Mouse (Mus musculus) heart, embryonic 15.5 days (tissue): ENCODE results near the gene Cacna1c. TPM values are rescaled to one million over a fixed set of nuclear protein-coding genes. Genes with fewer than 3 reads are reported as not detected.
A peak's percentile ranks its signal among the peaks of the same experiment; 100 is the strongest.

ENCODE experiments used
- ATAC-seq: fragments of 200-750 bp; cut with Nextera tagmentation; replicated peaks from 2 replicates; pipeline ENCODE4 v1.8.0; 2017; ENCODE audit warnings: low read depth, moderate TSS enrichment; ENCODE audit not compliant: insufficient number of reproducible peaks, insufficient read depth, low FRiP score
- H3K27ac ChIP-seq: fragments of 300-500 bp; sonication (generic); 2 replicates; pipeline ENCODE4 v1.5.1; 2015; ENCODE audit warnings: mild to moderate bottlenecking, inconsistent platforms
- H3K27me3 ChIP-seq: fragments of 300-500 bp; sonication (generic); 2 replicates; pipeline ENCODE4 v1.6.1; 2015; ENCODE audit warnings: inconsistent platforms
- H3K36me3 ChIP-seq: fragments of 300-500 bp; sonication (generic); 2 replicates; pipeline ENCODE4 v1.6.1; 2015; ENCODE audit warnings: mild to moderate bottlenecking, inconsistent platforms
- H3K4me1 ChIP-seq: fragments of 300-500 bp; sonication (generic); replicated peaks from 2 replicates; pipeline ENCODE4 v1.6.1; 2015; ENCODE audit warnings: inconsistent platforms
- H3K4me2 ChIP-seq: fragments of 300-500 bp; sonication (generic); 2 replicates; pipeline ENCODE4 v1.6.1; 2015; ENCODE audit warnings: inconsistent platforms, mild to moderate bottlenecking, moderate library complexity
- H3K4me3 ChIP-seq: fragments of 300-500 bp; sonication (generic); 2 replicates; pipeline ENCODE4 v1.5.1; 2015; ENCODE audit warnings: mild to moderate bottlenecking, inconsistent platforms
- H3K9ac ChIP-seq: fragments of 300-500 bp; sonication (generic); 2 replicates; pipeline ENCODE4 v1.6.1; 2015; ENCODE audit warnings: mild to moderate bottlenecking, inconsistent platforms
- H3K9me3 ChIP-seq: fragments of 300-500 bp; sonication (generic); replicated peaks from 2 replicates; pipeline ENCODE4 v1.6.1; 2016; ENCODE audit warnings: inconsistent platforms
- WGBS: fragments of 180-500 bp; shearing (Covaris S2); methylation state at CpG from one replicate; pipeline ENCODE4 v1.1.7; 2015; ENCODE audit warnings: mixed read lengths; 5-methylcytosine and 5-hydroxymethylcytosine counted together
- polyA plus RNA-seq: library from polyadenylated mRNA; unstranded; fragments of >200 nt; fragmentation: Nextera tagmentation; extraction: Ambion mirVana; gene quantifications from 2 replicates; pipeline ENCODE4 v1.2.1, GENCODE M21; 2015

The Cacna1c gene
- polyA plus RNA-seq, 1 experiment from 2014 or later: 65.3 TPM

DNA sequence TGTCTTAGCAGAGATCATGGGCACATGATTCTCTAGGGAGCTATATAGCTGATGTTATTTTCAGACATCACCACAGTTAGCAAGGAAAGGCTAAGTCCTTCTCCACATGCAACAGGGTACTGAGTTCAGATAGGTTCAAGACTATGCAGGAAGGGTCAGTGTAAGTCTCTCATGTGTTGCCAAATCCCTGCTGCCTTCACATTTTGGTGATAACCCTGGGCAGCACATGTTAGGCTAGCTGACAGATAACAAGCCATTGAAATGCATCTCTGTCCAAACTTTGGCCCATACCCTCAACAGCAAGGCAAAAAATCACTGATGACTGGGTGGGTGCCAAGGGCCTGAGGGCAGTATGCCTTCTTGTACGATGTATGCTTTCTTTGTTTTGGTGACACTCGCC, 161.3 kb downstream of the Cacna1c start:
- Histone ChIP-seq H3K27ac (no peak overlapping the region), H3K9ac (no peak overlapping the region), H3K27me3 (no peaks in the 10 kb centered on the region), H3K36me3 (0 out of 2 replicates have a peak, but pooled peaks cover 4% of the 10 kb centered on the region), H3K4me3 (no peak overlapping the region), H3K4me2 (no peak overlapping the region), H3K9me3 (no peaks in the 10 kb centered on the region), H3K4me1 (peaks cover 36% of the 10 kb centered on the region)
- ATAC-seq: no peak
- WGBS: 66% methylated on average over 2 of the region's 2 CpGs

GRCm38 (mm10) chr6:119027880-119028279, 168.3 kb downstream of the Cacna1c start:
- WGBS: 71% methylated on average over 6 of the region's 6 CpGs
- Histone ChIP-seq H3K4me3 (no peak overlapping the region), H3K27me3 (no peaks in the 10 kb centered on the region), H3K4me1 (peaks cover 31% of the 10 kb centered on the region), H3K36me3 (no peaks in the 10 kb centered on the region), H3K9me3 (no peaks in the 10 kb centered on the region), H3K4me2 (no peak overlapping the region), H3K9ac (no peak overlapping the region), H3K27ac (no peak overlapping the region)
- ATAC-seq: no peak

- Histone ChIP-seq H3K27ac (no peak overlapping the region), H3K9me3 (no peaks in the 10 kb centered on the region), H3K4me3 (no peak overlapping the region), H3K9ac (no peak overlapping the region), H3K4me1 (peaks cover 65% of the 10 kb centered on the region), H3K36me3 (no peaks in the 10 kb centered on the region), H3K4me2 (no peak overlapping the region), H3K27me3 (no peaks in the 10 kb centered on the region)
- ATAC-seq: no peak
- 40% methylated on average over 2 of the region's 2 CpGs for WGBS
Observed at GRCm38 (mm10) chr6:119022850-119023249, 173.4 kb downstream of the Cacna1c start.

DNA sequence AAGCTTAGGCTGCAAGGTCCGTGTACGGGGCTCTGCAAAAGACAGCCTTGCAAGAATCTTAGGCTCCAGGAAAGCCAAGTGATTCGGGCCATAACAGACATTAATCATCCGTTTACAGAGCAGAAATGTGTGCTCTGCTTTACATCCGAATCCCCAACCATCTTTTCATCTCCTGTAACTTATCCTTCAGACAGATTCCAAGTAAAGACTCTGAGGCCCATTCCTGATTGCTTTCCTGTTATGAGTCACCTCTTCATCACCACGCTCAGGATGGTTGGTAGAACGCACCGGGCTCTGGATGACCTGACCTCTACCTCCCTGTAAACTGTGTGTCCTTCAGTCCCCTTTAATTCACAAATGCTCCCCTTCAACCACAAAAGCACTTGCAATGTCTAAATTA, 175.0 kb downstream of the Cacna1c start:
- no peaks in the 10 kb centered on the region for H3K9me3 ChIP-seq
- H3K4me2 ChIP-seq: no peak overlapping the region
- H3K36me3 ChIP-seq: no peaks in the 10 kb centered on the region
- H3K27ac ChIP-seq: 0 out of 2 replicates have a peak overlapping the region, but pooled peaks have one; percentile 16
- H3K27me3 ChIP-seq: no peaks in the 10 kb centered on the region
- no peak for ATAC-seq
- H3K4me3 ChIP-seq: no peak overlapping the region
- H3K9ac ChIP-seq: no peak overlapping the region
- H3K4me1 ChIP-seq: peaks cover 63% of the 10 kb centered on the region
- WGBS: 50% methylated on average over 8 of the region's 8 CpGs

GRCm38 (mm10) chr6:119018956-119019355, 177.3 kb downstream of the Cacna1c start:
- 75% methylated on average over 6 of the region's 6 CpGs for WGBS
- no peaks in the 10 kb centered on the region for H3K27me3 ChIP-seq
- H3K4me3 ChIP-seq: no peak overlapping the region
- H3K4me2 ChIP-seq: no peak overlapping the region
- no peak overlapping the region for H3K9ac ChIP-seq
- peaks cover 52% of the 10 kb centered on the region for H3K4me1 ChIP-seq
- no peak for ATAC-seq
- no peaks in the 10 kb centered on the region for H3K36me3 ChIP-seq
- H3K27ac ChIP-seq: 0 out of 2 replicates have a peak overlapping the region, but pooled peaks have one; percentile 7
- no peaks in the 10 kb centered on the region for H3K9me3 ChIP-seq

- H3K27me3 ChIP-seq: no peaks in the 10 kb centered on the region
- no peaks in the 10 kb centered on the region for H3K36me3 ChIP-seq
- no peak overlapping the region for H3K4me3 ChIP-seq
- H3K4me2 ChIP-seq: no peak overlapping the region
- H3K27ac ChIP-seq: 0 out of 2 replicates have a peak overlapping the region, but pooled peaks have one; percentile 7
- no peak for ATAC-seq
- peaks cover 59% of the 10 kb centered on the region for H3K4me1 ChIP-seq
- 59% methylated on average over 2 of the region's 2 CpGs for WGBS
- H3K9me3 ChIP-seq: no peaks in the 10 kb centered on the region
- H3K9ac ChIP-seq: no peak overlapping the region
Observed at GRCm38 (mm10) chr6:119018256-119018655, 178.0 kb downstream of the Cacna1c start.

- Histone ChIP-seq H3K9ac (no peak overlapping the region), H3K9me3 (no peaks in the 10 kb centered on the region), H3K4me3 (no peak overlapping the region), H3K4me1 (peaks cover 57% of the 10 kb centered on the region), H3K27me3 (no peaks in the 10 kb centered on the region), H3K27ac (no peak overlapping the region), H3K4me2 (no peak overlapping the region), H3K36me3 (no peaks in the 10 kb centered on the region)
- WGBS: 75% methylated on average over 10 of the region's 10 CpGs
- no peak for ATAC-seq
Observed at GRCm38 (mm10) chr6:119017498-119017897, 178.7 kb downstream of the Cacna1c start.

GRCm38 (mm10) chr6:119015346-119015745, 180.9 kb downstream of the Cacna1c start:
- H3K4me1 ChIP-seq: peaks cover 45% of the 10 kb centered on the region

DNA sequence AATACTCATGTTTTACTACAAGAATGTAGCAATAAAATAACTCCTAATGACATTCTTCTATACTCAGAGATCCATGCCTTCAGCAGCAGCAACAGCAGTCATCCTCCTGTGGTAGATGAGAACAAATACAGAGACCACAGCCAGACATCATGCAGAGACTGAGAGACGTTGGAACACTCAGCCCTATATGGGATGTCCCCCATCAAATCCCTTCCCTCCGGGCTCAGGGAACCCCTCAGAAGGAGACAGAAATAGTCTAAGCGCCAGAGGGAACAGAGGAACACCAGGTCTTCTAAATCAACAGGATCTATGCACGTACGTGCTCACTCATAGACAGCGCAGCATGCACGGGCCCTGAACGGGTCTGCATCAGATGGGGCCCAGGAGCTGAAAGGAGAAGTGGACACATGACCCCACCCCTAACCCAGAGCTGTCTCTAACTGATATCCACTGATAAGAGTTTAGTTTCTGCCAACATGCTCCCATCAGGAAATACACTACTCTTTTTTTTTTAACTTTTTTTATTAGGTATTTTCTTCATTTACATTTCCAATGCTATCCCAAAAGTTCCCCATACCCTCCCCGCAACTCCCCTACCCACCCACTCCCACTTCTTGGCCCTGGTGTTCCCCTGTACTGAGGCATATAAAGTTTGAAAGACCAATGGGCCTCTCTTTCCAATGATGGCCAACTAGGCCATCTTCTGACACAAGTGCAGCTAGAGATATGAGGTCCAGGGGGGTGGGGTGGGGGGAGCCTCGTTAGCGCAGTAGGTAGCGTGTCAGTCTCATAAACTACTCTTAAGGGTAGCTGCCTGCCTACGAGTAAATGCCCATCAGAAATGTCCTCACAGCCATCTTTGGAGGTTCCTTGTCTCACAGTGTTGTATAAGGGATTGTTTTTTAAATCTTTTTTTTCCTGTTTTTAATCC, 182.8 kb downstream of the Cacna1c start:
- H3K9ac ChIP-seq: no peak overlapping the region
- H3K27ac ChIP-seq: no peak overlapping the region
- no peak overlapping the region for H3K4me3 ChIP-seq
- peaks cover 43% of the 10 kb centered on the region for H3K4me1 ChIP-seq
- H3K4me2 ChIP-seq: no peak overlapping the region
- no peaks in the 10 kb centered on the region for H3K36me3 ChIP-seq
- H3K27me3 ChIP-seq: no peaks in the 10 kb centered on the region
- WGBS: 58% methylated on average over 13 of the region's 13 CpGs
- no peak for ATAC-seq
- H3K9me3 ChIP-seq: no peaks in the 10 kb centered on the region

More at GRCm38 (mm10) chr6:119015346-119015745, 180.9 kb downstream of the Cacna1c start:
- Histone ChIP-seq H3K36me3 (no peaks in the 10 kb centered on the region), H3K4me3 (no peak overlapping the region), H3K27ac (no peak overlapping the region), H3K4me2 (no peak overlapping the region), H3K27me3 (no peaks in the 10 kb centered on the region), H3K9me3 (no peaks in the 10 kb centered on the region), H3K9ac (no peak overlapping the region)
- ATAC-seq: no peak
- 68% methylated on average over 2 of the region's 2 CpGs for WGBS

DNA sequence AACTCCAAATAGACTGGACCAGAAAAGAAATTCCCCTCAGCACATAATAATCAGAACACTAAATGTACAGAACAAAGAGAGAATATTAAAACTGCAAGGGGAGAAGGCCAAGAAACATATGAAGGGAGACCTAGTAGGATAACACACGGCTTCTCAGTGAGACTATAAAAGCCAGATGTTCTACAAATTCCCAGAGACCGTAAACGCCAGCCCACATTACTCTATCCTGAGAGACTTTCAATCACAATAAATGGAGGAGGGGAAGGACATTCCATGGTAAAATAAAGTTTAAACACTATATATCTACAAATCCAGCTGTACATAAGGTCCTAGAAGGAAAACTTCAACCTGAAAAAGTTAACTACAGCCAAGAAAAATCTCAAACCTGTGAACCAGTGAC, 185.3 kb downstream of the Cacna1c start:
- WGBS: 76% methylated on average over 3 of the region's 3 CpGs
- Histone ChIP-seq H3K36me3 (no peaks in the 10 kb centered on the region), H3K4me3 (no peak overlapping the region), H3K9ac (no peak overlapping the region), H3K9me3 (no peaks in the 10 kb centered on the region), H3K27me3 (no peaks in the 10 kb centered on the region), H3K4me1 (peaks cover 30% of the 10 kb centered on the region), H3K4me2 (no peak overlapping the region), H3K27ac (no peak overlapping the region)
- no peak for ATAC-seq

- peaks cover 41% of the 10 kb centered on the region for H3K4me1 ChIP-seq
- no peak for ATAC-seq
- H3K4me2 ChIP-seq: no peak overlapping the region
- H3K9ac ChIP-seq: no peak overlapping the region
- no peak overlapping the region for H3K27ac ChIP-seq
- 75% methylated on average over 7 of the region's 7 CpGs for WGBS
- no peaks in the 10 kb centered on the region for H3K27me3 ChIP-seq
- H3K36me3 ChIP-seq: no peaks in the 10 kb centered on the region
- no peaks in the 10 kb centered on the region for H3K9me3 ChIP-seq
- H3K4me3 ChIP-seq: no peak overlapping the region
Observed at GRCm38 (mm10) chr6:119009526-119009925, 186.7 kb downstream of the Cacna1c start.
